Mouse (Mus musculus): Measurements from ENCODE around the gene Prpf40a. TPM values are rescaled to one million over a fixed set of nuclear protein-coding genes. Genes with fewer than 3 reads are reported as not detected.

The Prpf40a gene
- 181 TPM for polyA plus RNA-seq (2017; shearing (Covaris generic))

DNA sequence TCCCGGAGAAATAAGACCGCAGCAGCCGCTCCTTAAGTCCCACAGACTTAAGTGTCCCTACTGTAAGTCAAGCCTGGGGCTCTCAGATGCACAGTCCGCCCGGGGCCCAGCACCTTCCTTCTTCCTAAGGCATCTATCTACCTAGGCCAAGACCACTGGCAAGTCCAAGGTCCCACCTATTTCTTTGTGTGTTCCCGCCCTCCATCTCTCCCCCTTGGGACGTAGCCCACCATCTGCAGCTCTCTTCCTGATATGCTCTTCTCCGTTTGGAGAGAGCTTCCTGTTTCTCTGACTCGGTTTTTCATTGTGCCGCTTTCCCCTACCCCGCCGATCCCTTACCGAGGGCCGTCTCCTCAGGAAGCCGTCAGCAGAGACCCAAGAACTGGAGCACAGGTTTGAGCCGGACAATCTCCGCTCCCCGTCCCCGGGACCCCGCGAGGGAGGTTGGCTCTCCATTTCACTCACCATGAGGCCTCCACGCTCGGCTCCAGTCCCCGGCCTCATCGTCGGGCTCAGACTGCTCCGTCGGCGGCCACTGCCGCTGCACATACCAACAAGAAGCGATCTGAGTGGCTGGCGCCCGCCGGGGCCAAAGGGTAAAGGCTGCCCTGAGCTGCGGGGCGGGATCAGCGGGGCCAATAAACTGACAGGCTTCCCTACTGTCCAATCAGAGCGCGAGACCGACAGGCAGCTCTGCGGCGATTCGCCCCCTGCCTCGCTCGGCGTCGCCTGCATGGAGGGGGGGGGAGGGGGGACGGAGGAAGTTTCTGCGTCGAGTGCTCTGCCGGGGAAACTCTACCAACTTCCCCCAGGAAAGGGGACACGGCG is at the start of gene Prpf40a:
Gene Prpf40a, minus strand, starts transcription at position 601 of the 828 bp plus-strand sequence.

DNA sequence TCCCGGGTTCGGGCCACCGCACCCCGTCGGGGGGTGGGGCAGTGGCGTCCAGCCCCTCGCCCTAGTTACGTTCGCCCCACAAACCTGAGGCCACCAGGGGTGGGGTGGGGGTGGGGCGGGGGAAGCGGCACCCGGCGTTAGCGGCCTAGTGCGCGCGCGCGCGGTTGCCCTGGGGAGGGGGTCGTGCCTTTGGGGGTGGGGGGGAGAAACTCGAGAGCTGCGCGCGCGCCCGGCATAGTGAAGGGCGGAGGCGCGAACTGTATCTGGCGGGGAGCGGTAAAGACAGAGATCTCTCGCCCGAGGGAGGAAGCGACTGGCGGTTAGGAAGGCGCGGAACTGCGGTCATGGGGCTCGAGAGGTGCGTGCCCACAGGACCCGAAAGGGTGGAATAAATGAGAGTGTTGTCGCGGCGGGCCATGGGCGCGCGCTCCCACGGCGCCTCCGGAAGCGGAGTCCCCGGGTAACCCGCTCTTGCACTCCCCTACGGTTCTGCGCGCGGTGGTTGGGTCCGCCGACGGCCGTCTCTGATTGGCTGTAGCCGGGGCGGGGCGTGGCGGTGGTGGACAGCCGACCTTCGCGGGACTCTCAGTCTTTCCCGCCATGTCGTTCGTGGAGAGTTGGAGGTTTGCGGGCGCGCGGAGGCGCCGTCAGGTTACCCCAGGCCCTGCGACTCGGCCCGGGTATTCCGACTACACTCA is 588 bp upstream of the Prpf40a start, which contains the start of gene Arl6ip6:
Gene Arl6ip6, plus strand, starts transcription at position 204 of the 698 bp plus-strand sequence.

Other genes with a start within 250 kb of the Prpf40a start
- gene Arl6ip6, start 442 bp upstream of the Prpf40a start, polyA plus RNA-seq (2017; shearing (Covaris generic)) = 27.7 TPM

All from CD4-positive, CD25-positive, alpha-beta regulatory T cell, adult 9 weeks (primary cell).